Mouse (Mus musculus) liver, adult 2 months (tissue): ENCODE measurements around the gene Zbtb44. TPM values are rescaled to one million over a fixed set of nuclear protein-coding genes. Genes with fewer than 3 reads are reported as not detected.

Experiments
- DNase-seq: peaks from one replicate; pipeline ENCODE4 v3.0.0-alpha.2; 2011; ENCODE audit warnings: low read depth, low spot score; ENCODE audit errors: extremely low read depth
- H3K27ac ChIP-seq: fragments of 200-500 bp; replicated peaks from 2 replicates; pipeline ENCODE4 v1.5.1; 2012; ENCODE audit warnings: low read depth, mild to moderate bottlenecking, control low read depth, inconsistent platforms, low read length; ENCODE audit not compliant: insufficient read depth
- H3K27me3 ChIP-seq: fragments of 200-500 bp; 2 replicates; pipeline ENCODE4 v1.6.1; 2012; ENCODE audit warnings: mild to moderate bottlenecking, moderate library complexity, low read length, inconsistent platforms; ENCODE audit not compliant: control insufficient read depth, insufficient read depth
- H3K36me3 ChIP-seq: fragments of 200-500 bp; 2 replicates; pipeline ENCODE4 v1.6.1; 2012; ENCODE audit warnings: low read length, inconsistent platforms; ENCODE audit not compliant: control insufficient read depth, insufficient read depth
- H3K4me1 ChIP-seq: fragments of 200-500 bp; 2 replicates; pipeline ENCODE4 v1.6.1; 2011; ENCODE audit warnings: low read length; ENCODE audit not compliant: control insufficient read depth, insufficient read depth
- H3K4me3 ChIP-seq: fragments of 200-500 bp; 2 replicates; pipeline ENCODE4 v1.5.1; 2011; ENCODE audit warnings: low read depth, mild to moderate bottlenecking, control low read depth, low read length, moderate library complexity; ENCODE audit not compliant: insufficient read depth
- H3K79me2 ChIP-seq: fragments of 200-500 bp; 2 replicates; pipeline ENCODE4 v1.6.1; 2012; ENCODE audit warnings: inconsistent platforms, mild to moderate bottlenecking, low read length, moderate library complexity; ENCODE audit not compliant: control insufficient read depth, insufficient read depth
- H3K9ac ChIP-seq: fragments of 200-500 bp; 2 replicates; pipeline ENCODE4 v1.6.1; 2012; ENCODE audit warnings: low read depth, mild to moderate bottlenecking, control low read depth, inconsistent platforms, low read length
- CTCF ChIP-seq: fragments of 200-500 bp; IDR thresholded peaks from 2 replicates; pipeline ENCODE4 v1.5.1; 2011; ENCODE audit warnings: low read depth, low read length, control low read depth
- POLR2A ChIP-seq: fragments of 200-500 bp; IDR thresholded peaks from 2 replicates; pipeline ENCODE4 v1.6.1; 2011; ENCODE audit warnings: low read length, control low read depth; ENCODE audit not compliant: insufficient read depth; ENCODE audit errors: extremely low read depth
- WGBS: fragments of 180-500 bp; shearing (Covaris S2); methylation state at CpG from one replicate; pipeline ENCODE4 v1.1.7; 2018; 5-methylcytosine and 5-hydroxymethylcytosine counted together
- polyA plus RNA-seq: library from polyadenylated mRNA; depleted of rRNA; stranded (reverse); fragments of >200 nt; gene quantifications from 2 replicates; pipeline ENCODE4 v1.2.3, GENCODE M21; 2012
- total RNA-seq: library from RNA; depleted of rRNA; stranded (reverse); fragments of >200 nt; gene quantifications from 2 replicates; pipeline ENCODE4 v1.2.3, GENCODE M21; 2014

Gene Zbtb44
- total and polyA plus RNA-seq, 2 experiments: 4.5 to 31.0 TPM

DNA sequence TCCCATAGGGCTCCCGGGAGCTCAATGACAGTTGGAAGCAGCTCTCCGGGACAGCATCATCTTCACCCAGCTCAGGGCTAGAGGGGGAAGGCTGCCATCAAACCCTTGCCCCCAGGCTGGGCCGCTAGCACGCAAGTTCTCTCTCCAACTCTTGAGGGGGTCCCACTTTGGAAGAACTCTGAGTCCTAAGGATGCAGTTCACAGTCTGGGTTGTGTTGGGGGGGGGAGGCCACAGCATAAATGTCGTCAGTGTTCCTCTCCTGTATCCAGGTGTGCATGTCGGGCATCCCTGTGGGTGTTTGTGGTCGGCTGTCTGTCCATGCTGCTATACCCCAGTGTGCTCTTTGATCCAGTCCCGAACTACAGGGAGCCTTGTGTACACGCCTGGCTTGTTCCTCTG, 59.1 kb downstream of the Zbtb44 start:
- 84% methylated on average over 9 of the region's 9 CpGs for WGBS
- H3K36me3 ChIP-seq: no peaks in the 10 kb centered on the region
- H3K9ac ChIP-seq: no peak overlapping the region
- H3K79me2 ChIP-seq: no peaks in the 10 kb centered on the region
- no peak for DNase-seq
- no peak overlapping the region for H3K4me3 ChIP-seq
- H3K27me3 ChIP-seq: no peaks in the 10 kb centered on the region
- TF ChIP-seq CTCF: no peak
- no peak for TF ChIP-seq POLR2A
- no peaks in the 10 kb centered on the region for H3K4me1 ChIP-seq
- H3K27ac ChIP-seq: no peak overlapping the region

DNA sequence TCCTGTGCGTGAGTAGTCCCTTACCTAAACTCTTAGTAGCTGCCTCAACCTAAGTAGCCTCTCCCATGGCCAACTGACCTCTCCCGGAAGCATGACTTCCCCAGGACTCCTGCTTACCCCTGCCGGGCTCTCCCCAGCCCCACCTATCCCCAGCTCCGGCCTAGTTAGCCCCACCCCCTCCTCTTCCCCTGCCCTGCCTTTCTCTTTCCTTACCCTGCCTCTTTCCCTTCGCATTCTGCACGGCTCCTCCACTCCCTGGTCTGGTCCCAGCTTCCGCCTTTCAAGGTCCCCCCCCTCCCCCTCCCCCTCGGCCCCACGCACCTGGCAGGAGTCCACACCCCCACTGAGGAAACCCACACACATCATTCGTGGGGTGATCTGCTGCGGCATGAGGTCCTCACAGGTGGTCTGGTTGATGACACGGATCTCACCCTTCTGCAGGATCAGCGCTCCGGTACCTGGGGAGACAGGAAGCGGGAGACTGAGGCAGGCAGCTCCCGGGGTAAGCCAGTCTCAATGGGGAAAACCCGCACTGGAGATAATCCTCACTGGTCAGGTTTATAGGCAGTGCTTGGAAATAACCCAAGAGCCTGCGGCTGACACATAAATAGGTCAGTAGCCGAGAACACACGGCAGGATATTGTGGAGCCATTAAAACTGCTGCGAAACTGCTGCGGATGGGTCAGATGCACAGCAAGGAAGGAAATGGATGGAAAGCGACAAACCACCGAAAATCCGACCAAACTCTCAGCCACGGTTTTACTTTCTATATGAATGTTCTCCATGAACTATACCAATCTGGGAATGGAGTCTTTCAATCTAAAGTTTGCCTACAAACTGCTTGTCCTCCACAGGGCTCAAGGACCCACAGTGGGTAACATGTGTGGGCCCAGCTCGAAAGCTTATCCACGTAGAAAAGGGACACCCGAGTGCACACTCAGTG, 59.9 kb downstream of the Zbtb44 start:
- no peak for DNase-seq
- TF ChIP-seq CTCF (no peak), POLR2A (no peak)
- no peak overlapping the region for H3K4me3 ChIP-seq
- no peak overlapping the region for H3K9ac ChIP-seq
- H3K4me1 ChIP-seq: no peaks in the 10 kb centered on the region
- H3K79me2 ChIP-seq: no peaks in the 10 kb centered on the region
- H3K27me3 ChIP-seq: no peaks in the 10 kb centered on the region
- H3K36me3 ChIP-seq: no peaks in the 10 kb centered on the region
- H3K27ac ChIP-seq: no peak overlapping the region
- WGBS: 75% methylated on average over 29 of the region's 29 CpGs

DNA sequence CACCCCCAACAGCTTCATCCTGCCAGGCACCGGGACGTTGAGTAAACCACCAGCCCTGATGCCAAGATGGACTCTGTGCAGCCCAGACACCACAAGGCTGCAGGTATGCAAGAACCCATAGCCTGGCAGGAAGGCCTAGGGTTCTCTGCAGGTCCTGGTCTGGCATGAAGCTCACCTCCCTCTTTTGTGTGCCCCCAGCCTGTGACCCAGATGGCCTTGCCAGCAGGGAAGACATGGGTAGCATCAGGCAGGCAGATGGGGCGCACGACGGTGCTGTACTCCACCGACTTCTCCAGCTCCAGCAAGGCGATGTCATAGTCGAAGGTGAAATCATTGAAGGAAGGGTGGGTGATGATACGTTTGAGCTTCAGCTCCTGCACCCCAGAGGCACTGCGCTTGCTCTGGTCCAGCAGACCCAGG, 60.7 kb downstream of the Zbtb44 start:
- H3K9ac ChIP-seq: no peak overlapping the region
- no peak for DNase-seq
- H3K36me3 ChIP-seq: no peaks in the 10 kb centered on the region
- H3K79me2 ChIP-seq: no peaks in the 10 kb centered on the region
- no peak overlapping the region for H3K27ac ChIP-seq
- no peaks in the 10 kb centered on the region for H3K27me3 ChIP-seq
- H3K4me3 ChIP-seq: no peak overlapping the region
- no peaks in the 10 kb centered on the region for H3K4me1 ChIP-seq
- WGBS: 91% methylated on average over 10 of the region's 10 CpGs
- no peak for TF ChIP-seq CTCF
- no peak for TF ChIP-seq POLR2A

DNA sequence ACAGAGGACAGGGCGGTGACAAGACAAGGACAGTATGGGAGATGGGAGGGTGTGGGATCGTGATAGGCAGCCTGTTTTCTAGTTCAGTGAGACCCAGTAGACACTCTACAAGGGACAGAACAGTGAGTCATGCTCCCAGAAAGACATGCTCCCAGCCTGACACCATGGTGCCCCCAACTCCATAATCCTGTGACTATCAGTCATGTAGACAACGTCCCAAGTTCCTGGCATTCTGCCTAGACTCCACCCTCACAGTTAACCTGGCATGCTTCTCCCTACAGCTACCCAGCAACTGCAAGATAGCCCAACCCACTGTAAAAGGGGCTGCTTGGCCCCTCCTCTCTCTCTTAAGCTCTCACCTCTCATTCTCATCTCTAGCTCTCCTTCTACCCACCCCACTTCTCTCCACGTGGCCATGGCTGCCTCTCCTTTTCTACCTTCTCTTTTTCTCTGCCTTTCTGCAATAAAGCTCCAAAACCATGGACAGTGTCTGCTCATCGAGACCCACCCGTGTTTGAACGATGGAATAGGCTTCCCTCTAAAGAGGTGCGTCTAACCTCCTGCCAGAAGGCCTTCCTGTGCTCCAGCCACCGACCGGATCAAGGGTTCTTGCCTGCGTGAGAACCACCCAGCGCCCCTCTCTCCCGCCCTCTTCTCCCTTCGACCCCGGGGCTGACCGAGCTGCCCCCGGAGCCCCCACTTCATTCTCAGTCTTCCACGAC, 61.8 kb downstream of the Zbtb44 start:
- Histone ChIP-seq H3K4me3 (no peak overlapping the region), H3K79me2 (no peaks in the 10 kb centered on the region), H3K36me3 (no peaks in the 10 kb centered on the region), H3K9ac (no peak overlapping the region), H3K4me1 (no peaks in the 10 kb centered on the region), H3K27ac (no peak overlapping the region), H3K27me3 (no peaks in the 10 kb centered on the region)
- TF ChIP-seq CTCF: no peak
- TF ChIP-seq POLR2A: no peak
- WGBS: 84% methylated on average over 18 of the region's 18 CpGs
- no peak for DNase-seq

DNA sequence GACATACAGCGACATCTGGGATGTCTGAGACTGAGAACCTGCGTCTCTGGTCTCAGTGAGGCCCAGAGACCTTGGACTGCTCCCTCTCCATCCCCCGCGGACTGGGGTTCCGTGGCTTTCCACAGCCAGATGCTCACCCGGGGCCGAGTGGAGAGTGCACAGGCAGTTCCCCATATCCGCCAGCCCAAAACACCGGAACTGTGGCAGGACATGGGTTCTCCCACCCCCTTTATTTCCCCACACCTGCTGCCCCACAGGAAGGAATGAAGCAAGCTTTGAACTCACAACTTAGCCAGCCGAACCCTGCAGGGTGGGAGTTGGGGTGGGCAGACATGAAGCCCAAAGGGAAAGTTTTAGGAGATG, 62.4 kb downstream of the Zbtb44 start:
- DNase-seq: no peak
- no peak overlapping the region for H3K4me3 ChIP-seq
- H3K27ac ChIP-seq: no peak overlapping the region
- no peaks in the 10 kb centered on the region for H3K36me3 ChIP-seq
- H3K27me3 ChIP-seq: no peaks in the 10 kb centered on the region
- no peak for TF ChIP-seq POLR2A
- no peak for TF ChIP-seq CTCF
- H3K9ac ChIP-seq: no peak overlapping the region
- no peaks in the 10 kb centered on the region for H3K4me1 ChIP-seq
- WGBS: 85% methylated on average over 10 of the region's 10 CpGs
- no peaks in the 10 kb centered on the region for H3K79me2 ChIP-seq
